Mouse (Mus musculus): ENCODE data around the gene Ism1.

GRCm38 (mm10) chr2:139641757-139642385 is 36.1 kb upstream of the Ism1 start:
- TF ChIP-seq CTCF (IDR thresholded peaks at IDR 0.05; ENCODE audit: low read depth) (no peak), EP300 (IDR thresholded peaks at IDR 0.05; ENCODE audit: low read depth) (no peak)
